Mouse (Mus musculus): ENCODE measurements around the gene Gm3336. TPM values are rescaled to one million over a fixed set of nuclear protein-coding genes. Genes with fewer than 3 reads are reported as not detected.

The Gm3336 gene
- polyA plus RNA-seq, 1 experiment: not detected

- H3K27me3 ChIP-seq (ENCODE audit: control insufficient read depth, insufficient read depth, insufficient read length): no peaks in the 10 kb centered on the region
Measured at GRCm38 (mm10) chr8:70689892-70690390, 28.4 kb upstream of the Gm3336 start.

GRCm38 (mm10) chr8:70691230-70691629 lies 27.1 kb upstream of the Gm3336 start:
- no peak overlapping the region for H3K4me3 ChIP-seq (ENCODE audit: insufficient read depth, poor library complexity, severe bottlenecking)

More at GRCm38 (mm10) chr8:70689892-70690390, 28.4 kb upstream of the Gm3336 start:
- no peaks in the 10 kb centered on the region for H3K36me3 ChIP-seq (ENCODE audit: control insufficient read depth, insufficient read depth)
- H3ac ChIP-seq (ENCODE audit: control insufficient read depth, insufficient read length, low read depth): no peak overlapping the region
- TF ChIP-seq FOSL1 (IDR thresholded peaks at IDR 0.05; ENCODE audit: insufficient read depth, low read length, poor library complexity, severe bottlenecking): no peak
- no peak for TF ChIP-seq MYOG (IDR thresholded peaks at IDR 0.05; ENCODE audit: control insufficient read depth, extremely low read depth, insufficient read length)
- no peak for TF ChIP-seq CEBPB (IDR thresholded peaks at IDR 0.05; ENCODE audit: low read depth)
- no peak for TF ChIP-seq MYOD1 (IDR thresholded peaks at IDR 0.05; ENCODE audit: control insufficient read depth, insufficient read length, low read depth)
- no peak for TF ChIP-seq MAX (IDR thresholded peaks at IDR 0.05)
- TF ChIP-seq USF1 (IDR thresholded peaks at IDR 0.05; ENCODE audit: low read depth): no peak
- TF ChIP-seq CTCF (IDR thresholded peaks at IDR 0.05; ENCODE audit: control insufficient read depth, insufficient read depth, insufficient read length): no peak
- no peaks in the 10 kb centered on the region for H3K79me3 ChIP-seq (ENCODE audit: low read depth)
- no peaks in the 10 kb centered on the region for H3K79me2 ChIP-seq (ENCODE audit: control insufficient read depth, insufficient read depth)
- H3K4me3 ChIP-seq (ENCODE audit: insufficient read depth, poor library complexity, severe bottlenecking): no peak overlapping the region

GRCm38 (mm10) chr8:70691727-70692231 lies 26.6 kb upstream of the Gm3336 start:
- Histone ChIP-seq H3K27me3 (ENCODE audit: control insufficient read depth, insufficient read depth, insufficient read length) (no peaks in the 10 kb centered on the region), H3K36me3 (ENCODE audit: control insufficient read depth, insufficient read depth) (no peaks in the 10 kb centered on the region), H3K79me2 (ENCODE audit: control insufficient read depth, insufficient read depth) (no peaks in the 10 kb centered on the region), H3K79me3 (ENCODE audit: low read depth) (no peaks in the 10 kb centered on the region), H3ac (ENCODE audit: control insufficient read depth, insufficient read length, low read depth) (no peak overlapping the region), H3K4me3 (ENCODE audit: insufficient read depth, poor library complexity, severe bottlenecking) (no peak overlapping the region)
- TF ChIP-seq USF1 (IDR thresholded peaks at IDR 0.05; ENCODE audit: low read depth) (no peak), FOSL1 (IDR thresholded peaks at IDR 0.05; ENCODE audit: insufficient read depth, low read length, poor library complexity, severe bottlenecking) (no peak), MYOD1 (IDR thresholded peaks at IDR 0.05; ENCODE audit: control insufficient read depth, insufficient read length, low read depth) (no peak), CEBPB (IDR thresholded peaks at IDR 0.05; ENCODE audit: low read depth) (no peak), CTCF (IDR thresholded peaks at IDR 0.05; ENCODE audit: control insufficient read depth, insufficient read depth, insufficient read length) (no peak)

More at GRCm38 (mm10) chr8:70691230-70691629, 27.1 kb upstream of the Gm3336 start:
- H3K79me2 ChIP-seq (ENCODE audit: control insufficient read depth, insufficient read depth): no peaks in the 10 kb centered on the region
- no peaks in the 10 kb centered on the region for H3K27me3 ChIP-seq (ENCODE audit: control insufficient read depth, insufficient read depth, insufficient read length)
- no peak for TF ChIP-seq FOSL1 (IDR thresholded peaks at IDR 0.05; ENCODE audit: insufficient read depth, low read length, poor library complexity, severe bottlenecking)
- TF ChIP-seq MAX (IDR thresholded peaks at IDR 0.05): no peak
- no peak for TF ChIP-seq CTCF (IDR thresholded peaks at IDR 0.05; ENCODE audit: control insufficient read depth, insufficient read depth, insufficient read length)
- TF ChIP-seq USF1 (IDR thresholded peaks at IDR 0.05; ENCODE audit: low read depth): no peak
- no peak for TF ChIP-seq MYOD1 (IDR thresholded peaks at IDR 0.05; ENCODE audit: control insufficient read depth, insufficient read length, low read depth)
- no peak for TF ChIP-seq CEBPB (IDR thresholded peaks at IDR 0.05; ENCODE audit: low read depth)
- TF ChIP-seq MYOG (IDR thresholded peaks at IDR 0.05; ENCODE audit: control insufficient read depth, extremely low read depth, insufficient read length): no peak
- no peaks in the 10 kb centered on the region for H3K79me3 ChIP-seq (ENCODE audit: low read depth)
- H3K36me3 ChIP-seq (ENCODE audit: control insufficient read depth, insufficient read depth): no peaks in the 10 kb centered on the region
- no peak overlapping the region for H3ac ChIP-seq (ENCODE audit: control insufficient read depth, insufficient read length, low read depth)

DNA sequence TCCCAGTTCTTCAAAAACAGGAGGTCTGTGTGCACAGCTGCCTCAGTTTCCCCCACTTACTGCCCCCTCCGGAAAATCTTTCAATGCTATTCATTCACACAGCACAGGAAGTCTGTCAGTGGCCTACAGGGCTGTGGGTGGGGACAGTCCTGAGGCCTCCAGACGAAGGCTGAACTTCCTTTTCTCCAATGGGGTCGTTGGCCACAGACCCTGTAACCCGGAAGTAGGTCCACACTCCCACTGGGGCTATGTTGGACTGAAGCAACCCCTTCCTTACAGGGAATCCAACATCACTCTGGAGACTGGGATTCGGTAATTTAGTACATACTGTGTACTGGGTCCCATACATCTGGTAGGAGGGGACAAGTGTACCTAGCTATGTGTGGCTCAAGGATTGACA lies 24.7 kb upstream of the Gm3336 start:
- no peaks in the 10 kb centered on the region for H3K79me3 ChIP-seq (ENCODE audit: low read depth)
- H3K79me2 ChIP-seq (ENCODE audit: control insufficient read depth, insufficient read depth): no peaks in the 10 kb centered on the region
- H3K36me3 ChIP-seq (ENCODE audit: control insufficient read depth, insufficient read depth): no peaks in the 10 kb centered on the region
- no peak overlapping the region for H3K4me3 ChIP-seq (ENCODE audit: insufficient read depth, poor library complexity, severe bottlenecking)
- H3K27me3 ChIP-seq (ENCODE audit: control insufficient read depth, insufficient read depth, insufficient read length): no peaks in the 10 kb centered on the region
- H3ac ChIP-seq (ENCODE audit: control insufficient read depth, insufficient read length, low read depth): no peak overlapping the region
- no peak for TF ChIP-seq FOSL1 (IDR thresholded peaks at IDR 0.05; ENCODE audit: insufficient read depth, low read length, poor library complexity, severe bottlenecking)
- TF ChIP-seq MYOD1 (IDR thresholded peaks at IDR 0.05; ENCODE audit: control insufficient read depth, insufficient read length, low read depth): no peak
- TF ChIP-seq CEBPB (IDR thresholded peaks at IDR 0.05; ENCODE audit: low read depth): no peak
- no peak for TF ChIP-seq USF1 (IDR thresholded peaks at IDR 0.05; ENCODE audit: low read depth)

DNA sequence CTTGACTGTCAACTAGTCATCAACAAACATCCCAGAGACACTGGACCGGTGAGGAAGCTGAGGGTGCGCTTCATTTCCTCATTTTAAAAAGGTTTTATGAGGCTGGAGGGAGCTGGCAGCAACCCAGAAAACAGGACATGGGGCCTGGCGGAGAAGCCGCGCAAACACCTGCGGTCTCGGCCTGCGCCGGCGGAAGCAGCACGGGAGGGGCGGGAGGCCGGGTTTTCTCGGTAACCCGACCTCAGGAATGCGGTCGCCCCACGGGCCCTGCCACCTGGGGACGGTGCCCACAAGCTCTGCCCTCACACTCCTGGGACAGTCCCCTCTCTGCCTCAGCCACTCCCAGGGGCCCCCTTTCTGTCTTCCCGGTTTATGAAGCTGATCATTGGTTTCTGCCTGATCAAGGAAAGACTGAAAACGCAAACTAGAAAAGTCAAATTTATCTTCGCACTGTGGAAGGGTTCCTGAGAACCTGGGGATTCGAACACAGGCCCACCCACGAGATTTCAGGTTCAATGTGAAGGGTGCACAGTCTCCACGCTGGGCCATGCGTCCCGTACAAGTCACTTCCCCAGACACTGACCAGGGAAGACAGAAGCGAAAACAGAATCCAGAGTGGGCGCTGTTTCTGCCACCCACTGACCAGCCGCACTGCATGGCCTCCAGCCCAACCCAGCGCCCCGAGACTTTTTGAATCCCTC lies 22.9 kb upstream of the Gm3336 start:
- no peak overlapping the region for H3ac ChIP-seq (ENCODE audit: control insufficient read depth, insufficient read length, low read depth)
- no peaks in the 10 kb centered on the region for H3K27me3 ChIP-seq (ENCODE audit: control insufficient read depth, insufficient read depth, insufficient read length)
- no peaks in the 10 kb centered on the region for H3K36me3 ChIP-seq (ENCODE audit: control insufficient read depth, insufficient read depth)
- TF ChIP-seq MAX (IDR thresholded peaks at IDR 0.05) (no peak), CTCF (IDR thresholded peaks at IDR 0.05; ENCODE audit: control insufficient read depth, insufficient read depth, insufficient read length) (no peak), MYOD1 (IDR thresholded peaks at IDR 0.05; ENCODE audit: control insufficient read depth, insufficient read length, low read depth) (no peak), CEBPB (IDR thresholded peaks at IDR 0.05; ENCODE audit: low read depth) (no peak), MYOG (IDR thresholded peaks at IDR 0.05; ENCODE audit: control insufficient read depth, extremely low read depth, insufficient read length) (no peak), USF1 (IDR thresholded peaks at IDR 0.05; ENCODE audit: low read depth) (no peak), FOSL1 (IDR thresholded peaks at IDR 0.05; ENCODE audit: insufficient read depth, low read length, poor library complexity, severe bottlenecking) (no peak)
- H3K79me3 ChIP-seq (ENCODE audit: low read depth): peaks cover 8% of the 10 kb centered on the region
- H3K79me2 ChIP-seq (ENCODE audit: control insufficient read depth, insufficient read depth): peaks cover 17% of the 10 kb centered on the region
- H3K4me3 ChIP-seq (ENCODE audit: insufficient read depth, poor library complexity, severe bottlenecking): no peak overlapping the region

All from C2C12 (cell line).